Mouse (Mus musculus) lung, embryonic 16.5 days (tissue): ENCODE measurements around the gene Mbd5. TPM values are rescaled to one million over a fixed set of nuclear protein-coding genes. Genes with fewer than 3 reads are reported as not detected.

Experiments used
- ATAC-seq: fragments of 200-750 bp; cut with Nextera tagmentation; 2 replicates; pipeline ENCODE4 v1.8.0; 2017; ENCODE audit warnings: low read depth, mild to moderate bottlenecking, moderate library complexity
- H3K27ac ChIP-seq: fragments of 300-500 bp; sonication (generic); 2 replicates; pipeline ENCODE4 v1.5.1; 2014; ENCODE audit warnings: mild to moderate bottlenecking, control low read depth, low read length
- H3K27me3 ChIP-seq: fragments of 300-500 bp; sonication (generic); 2 replicates; pipeline ENCODE4 v1.6.1; 2014; ENCODE audit warnings: low read depth, low read length, mixed read lengths; ENCODE audit not compliant: control insufficient read depth, insufficient read depth
- H3K36me3 ChIP-seq: fragments of 300-500 bp; sonication (generic); 2 replicates; pipeline ENCODE4 v1.6.1; 2014; ENCODE audit warnings: low read length; ENCODE audit not compliant: control insufficient read depth, insufficient read depth
- H3K4me1 ChIP-seq: fragments of 300-500 bp; sonication (generic); replicated peaks from 2 replicates; pipeline ENCODE4 v1.6.1; 2014; ENCODE audit warnings: low read length, mixed read lengths; ENCODE audit not compliant: control insufficient read depth, insufficient read depth
- H3K4me2 ChIP-seq: fragments of 300-500 bp; sonication (generic); 2 replicates; pipeline ENCODE4 v1.6.1; 2014; ENCODE audit warnings: low read depth, low read length, control low read depth
- H3K4me3 ChIP-seq: fragments of 300-500 bp; sonication (generic); 2 replicates; pipeline ENCODE4 v1.5.1; 2014; ENCODE audit warnings: mild to moderate bottlenecking, low read length, control low read depth
- H3K9ac ChIP-seq: fragments of 300-500 bp; sonication (generic); 2 replicates; pipeline ENCODE4 v1.6.1; 2014; ENCODE audit warnings: low read length, control low read depth
- H3K9me3 ChIP-seq: fragments of 300-500 bp; sonication (generic); 2 replicates; pipeline ENCODE4 v1.6.1; 2016; ENCODE audit warnings: low read length; ENCODE audit not compliant: control insufficient read depth
- WGBS: fragments of 180-500 bp; shearing (Covaris S2); extraction: QIAGEN DNeasy Blood & Tissue Kit; methylation state at CpG from one replicate; pipeline ENCODE4 v1.1.7; 2014; 5-methylcytosine and 5-hydroxymethylcytosine counted together
- polyA plus RNA-seq: library from polyadenylated mRNA; unstranded; fragments of >200 nt; fragmentation: Nextera tagmentation; extraction: Ambion mirVana; gene quantifications from 2 replicates; pipeline ENCODE4 v1.2.1, GENCODE M21; 2015

The Mbd5 gene
- polyA plus RNA-seq, 1 experiment from 2014 or later, result 29.3 TPM

DNA sequence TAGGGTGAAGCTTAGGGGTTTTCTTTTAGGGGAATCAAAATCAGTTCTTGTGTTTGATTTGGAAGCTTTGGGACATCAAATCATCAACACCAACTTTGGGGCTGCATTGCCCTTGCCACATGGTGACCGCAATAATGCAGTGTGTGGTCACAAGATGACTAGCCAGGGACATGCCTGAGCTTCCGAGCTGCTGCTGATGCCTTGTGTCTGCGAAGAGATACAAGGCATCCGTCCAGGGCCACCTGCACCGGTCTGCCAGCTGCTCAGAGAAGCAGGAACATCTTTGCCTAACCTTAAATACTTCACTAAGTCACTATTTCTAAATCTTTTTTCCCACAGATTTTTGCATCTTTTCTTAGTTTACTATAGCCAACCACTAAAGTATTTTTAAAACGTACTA, 170.6 kb downstream of the Mbd5 start:
- Histone ChIP-seq H3K4me3 (no peak overlapping the region), H3K4me2 (no peak overlapping the region), H3K9me3 (no peaks in the 10 kb centered on the region; the same call in 1 of the 2 replicates), H3K27ac (no peak overlapping the region), H3K27me3 (no peaks in the 10 kb centered on the region), H3K9ac (no peak overlapping the region), H3K4me1 (no peaks in the 10 kb centered on the region), H3K36me3 (no peaks in the 10 kb centered on the region)
- ATAC-seq, result no peak
- 85% methylated on average over 6 of the region's 6 CpGs for WGBS

DNA sequence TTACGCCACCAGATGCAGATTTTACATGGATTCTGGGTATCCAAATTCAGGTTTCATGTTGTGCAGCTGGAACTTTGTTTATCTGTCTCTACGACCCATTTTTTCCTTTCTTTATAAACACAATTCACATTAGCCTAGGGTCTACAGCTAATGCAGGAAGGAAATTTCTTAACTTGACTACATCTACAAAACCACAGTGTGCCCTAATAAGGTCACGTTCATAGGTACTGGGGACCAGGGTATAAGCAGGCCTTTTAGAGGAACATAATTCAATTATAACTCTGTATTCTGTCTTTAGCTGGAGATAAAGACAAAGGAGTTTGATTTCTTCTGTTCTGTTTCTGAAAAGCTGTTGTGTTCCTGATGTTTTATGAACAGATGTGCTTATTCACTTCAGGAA, 172.3 kb downstream of the Mbd5 start:
- 74% methylated on average over 3 of the region's 3 CpGs for WGBS
- Histone ChIP-seq H3K4me1 (no peaks in the 10 kb centered on the region), H3K9ac (no peak overlapping the region), H3K4me2 (no peak overlapping the region), H3K36me3 (0 out of 2 replicates have a peak, but pooled peaks cover 2% of the 10 kb centered on the region), H3K27me3 (no peaks in the 10 kb centered on the region), H3K27ac (no peak overlapping the region), H3K4me3 (no peak overlapping the region), H3K9me3 (no peaks in the 10 kb centered on the region; the same call in 1 of the 2 replicates)
- no peak for ATAC-seq

GRCm38 (mm10) chr2:49142186-49142585, 192.9 kb downstream of the Mbd5 start:
- H3K9me3 ChIP-seq, result no peaks in the 10 kb centered on the region
- no peak for ATAC-seq
- H3K27me3 ChIP-seq, result no peaks in the 10 kb centered on the region
- no peak overlapping the region for H3K4me3 ChIP-seq
- H3K4me1 ChIP-seq, result no peaks in the 10 kb centered on the region
- no peak overlapping the region for H3K27ac ChIP-seq
- H3K4me2 ChIP-seq, result no peak overlapping the region
- H3K9ac ChIP-seq, result no peak overlapping the region
- WGBS, result 49% methylated on average over 3 of the region's 3 CpGs
- no peaks in the 10 kb centered on the region for H3K36me3 ChIP-seq

DNA sequence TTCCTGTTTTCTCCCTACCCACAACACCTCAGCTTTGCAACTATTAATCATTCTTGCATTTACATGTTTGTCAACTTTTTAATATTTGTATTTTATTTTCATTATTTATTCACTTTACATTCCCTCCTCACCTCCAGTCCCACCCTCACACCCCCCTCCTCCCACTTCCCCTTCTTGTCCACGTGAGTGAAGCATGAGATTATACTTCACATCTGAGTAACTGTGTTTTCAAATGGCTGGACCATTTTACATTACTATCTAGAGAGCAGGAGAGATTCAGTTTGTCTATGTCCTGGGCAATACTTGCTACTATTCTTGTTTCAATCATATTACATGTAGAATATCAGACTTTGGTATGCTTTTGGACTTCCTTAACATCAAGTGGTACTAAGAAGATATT, 204.3 kb downstream of the Mbd5 start:
- H3K4me1 ChIP-seq, result no peaks in the 10 kb centered on the region
- H3K27ac ChIP-seq, result no peak overlapping the region
- no peaks in the 10 kb centered on the region for H3K36me3 ChIP-seq
- ATAC-seq, result no peak
- 50% methylated on average over 1 of the region's 1 CpGs for WGBS
- H3K27me3 ChIP-seq, result no peaks in the 10 kb centered on the region
- no peak overlapping the region for H3K4me3 ChIP-seq
- no peaks in the 10 kb centered on the region for H3K9me3 ChIP-seq
- H3K9ac ChIP-seq, result no peak overlapping the region
- H3K4me2 ChIP-seq, result no peak overlapping the region

DNA sequence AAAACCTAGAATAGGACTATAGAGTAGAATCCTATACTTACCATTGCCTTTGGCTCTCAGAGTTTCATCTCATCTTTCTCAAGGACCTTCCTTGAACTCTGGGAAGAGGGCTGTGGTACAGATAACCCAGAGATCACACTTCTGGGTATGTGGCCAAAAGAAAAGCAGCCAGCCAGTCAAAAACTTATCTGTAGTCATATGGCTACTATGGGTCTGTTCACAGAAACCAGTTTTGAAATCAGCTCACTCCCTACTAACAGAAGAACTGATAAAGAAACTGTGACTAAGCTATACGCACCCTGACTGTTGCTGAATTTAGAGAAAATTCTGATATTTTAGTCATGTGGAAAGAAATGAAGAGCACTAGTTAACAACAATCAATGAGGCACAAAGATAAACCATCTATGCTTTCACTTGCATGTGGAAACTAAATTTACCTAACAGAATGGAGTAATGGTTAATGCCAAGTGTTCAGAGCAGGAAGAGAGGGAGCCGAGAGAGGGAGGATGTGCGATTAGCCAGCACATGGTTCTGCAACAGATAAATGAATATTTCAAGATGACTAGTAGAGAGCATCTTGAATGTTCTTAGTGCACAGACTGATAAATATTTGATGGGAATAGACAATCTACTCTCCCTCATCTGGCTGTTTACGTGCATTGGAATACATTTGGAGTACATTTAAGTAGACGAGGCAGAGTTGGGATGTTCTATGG, 211.1 kb downstream of the Mbd5 start:
- no peak overlapping the region for H3K9ac ChIP-seq
- H3K4me1 ChIP-seq, result no peaks in the 10 kb centered on the region
- H3K27me3 ChIP-seq, result no peaks in the 10 kb centered on the region
- H3K4me2 ChIP-seq, result no peak overlapping the region
- 91% methylated on average over 5 of the region's 5 CpGs for WGBS
- no peak overlapping the region for H3K4me3 ChIP-seq
- no peak overlapping the region for H3K27ac ChIP-seq
- ATAC-seq, result no peak
- no peaks in the 10 kb centered on the region; the same call in 1 of the 2 replicates for H3K36me3 ChIP-seq
- H3K9me3 ChIP-seq, result peaks cover 2% of the 10 kb centered on the region; the same call in 1 of the 2 replicates

- no peaks in the 10 kb centered on the region for H3K4me1 ChIP-seq
- no peak overlapping the region for H3K27ac ChIP-seq
- WGBS, result 92% methylated on average over 3 of the region's 3 CpGs
- H3K9ac ChIP-seq, result no peak overlapping the region
- H3K36me3 ChIP-seq, result no peaks in the 10 kb centered on the region
- H3K4me2 ChIP-seq, result no peak overlapping the region
- H3K27me3 ChIP-seq, result no peaks in the 10 kb centered on the region
- no peak overlapping the region for H3K4me3 ChIP-seq
- H3K9me3 ChIP-seq, result no peaks in the 10 kb centered on the region
- no peak for ATAC-seq
Measured at GRCm38 (mm10) chr2:49169766-49170165, 220.5 kb downstream of the Mbd5 start.

GRCm38 (mm10) chr2:49177015-49177414, 227.7 kb downstream of the Mbd5 start:
- no peaks in the 10 kb centered on the region for H3K4me1 ChIP-seq
- WGBS, result 65% methylated on average over 3 of the region's 3 CpGs
- no peak for ATAC-seq
- no peaks in the 10 kb centered on the region for H3K36me3 ChIP-seq
- H3K27ac ChIP-seq, result no peak overlapping the region
- H3K4me3 ChIP-seq, result no peak overlapping the region
- H3K27me3 ChIP-seq, result no peaks in the 10 kb centered on the region
- no peaks in the 10 kb centered on the region for H3K9me3 ChIP-seq
- no peak overlapping the region for H3K4me2 ChIP-seq
- no peak overlapping the region for H3K9ac ChIP-seq

DNA sequence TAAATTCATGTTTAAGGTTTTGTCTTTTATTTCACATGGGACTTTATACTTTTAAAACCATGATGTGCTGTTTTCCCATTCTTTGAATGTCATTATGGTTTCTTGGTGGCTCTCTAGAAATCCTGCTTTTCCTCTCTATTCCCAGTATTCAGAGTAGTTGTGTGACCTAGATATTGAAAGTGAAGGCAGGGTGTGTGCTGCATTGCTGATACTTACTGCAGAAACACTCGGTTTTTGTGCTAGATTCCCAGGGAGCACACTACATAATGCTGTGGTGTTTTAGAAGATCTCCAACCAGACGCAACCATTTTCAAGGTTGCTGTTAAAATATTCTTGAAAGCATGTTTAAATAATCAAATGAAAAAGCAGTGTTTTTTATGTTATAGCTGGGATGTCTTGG, 241.7 kb downstream of the Mbd5 start:
- no peaks in the 10 kb centered on the region for H3K9me3 ChIP-seq
- no peak overlapping the region for H3K9ac ChIP-seq
- H3K4me1 ChIP-seq, result no peaks in the 10 kb centered on the region
- no peak for ATAC-seq
- no peaks in the 10 kb centered on the region for H3K36me3 ChIP-seq
- H3K4me2 ChIP-seq, result no peak overlapping the region
- H3K27me3 ChIP-seq, result no peaks in the 10 kb centered on the region
- WGBS, result 72% methylated on average over 2 of the region's 2 CpGs
- no peak overlapping the region for H3K27ac ChIP-seq
- H3K4me3 ChIP-seq, result no peak overlapping the region

GRCm38 (mm10) chr2:49191695-49192094, 242.4 kb downstream of the Mbd5 start:
- Histone ChIP-seq H3K4me2 (no peak overlapping the region), H3K36me3 (no peaks in the 10 kb centered on the region), H3K9me3 (no peaks in the 10 kb centered on the region), H3K9ac (no peak overlapping the region), H3K4me1 (no peaks in the 10 kb centered on the region), H3K27ac (no peak overlapping the region), H3K4me3 (no peak overlapping the region), H3K27me3 (no peaks in the 10 kb centered on the region)
- 95% methylated on average over 3 of the region's 3 CpGs for WGBS
- ATAC-seq, result no peak
